Comparison of ENCODE assay signal across 10 mouse cellular contexts in genomic region chr11:72155186-72155980, GRCm38 (mm10). TPM values are rescaled to one million over a fixed set of nuclear protein-coding genes. Genes with fewer than 3 reads are reported as not detected.
DNase-seq lines count a peak whose midpoint lies in the region; ATAC-seq and TF ChIP-seq lines count a peak whose summit lies in the region.
"Had no signal": no experiment of that assay in that cellular context is flagged by ENCODE, and none has a peak within 500 bp of the region (broad histone marks: within the 10 kb centered on the region; RNA-seq: fewer than 3 reads in every experiment).

No protein-coding gene starts in this region.

- ATAC-seq in lung, postnatal 0 days: no peak
- no peak for ATAC-seq in hindbrain, embryonic 16.5 days
- no peak for ATAC-seq in midbrain, embryonic 12.5 days (ENCODE audit: low FRiP score, low read depth)
- ATAC-seq in liver, embryonic 12.5 days: no peak
- no peak for ATAC-seq in erythroid progenitor cell, adult 5-6 weeks (replicated peaks; ENCODE audit: low FRiP score, poor library complexity, severe bottlenecking)
- ATAC-seq: Patski had no signal

- no peak overlapping the region for H3K4me3 ChIP-seq in lung, postnatal 0 days (ENCODE audit: low read depth, low read length)
- no peak overlapping the region for H3K4me3 ChIP-seq in hindbrain, embryonic 16.5 days (ENCODE audit: low read length)
- H3K4me3 ChIP-seq in midbrain, embryonic 12.5 days: no peak overlapping the region
- H3K4me3 ChIP-seq in liver, embryonic 12.5 days: no peak overlapping the region

- no peak overlapping the region for H3K9ac ChIP-seq in lung, postnatal 0 days (replicated peaks; ENCODE audit: low read depth)
- H3K9ac ChIP-seq in hindbrain, embryonic 16.5 days (ENCODE audit: low read depth, low read length): 0 out of 2 replicates have a peak overlapping the region, but pooled peaks have one; percentile 19
- H3K9ac ChIP-seq in midbrain, embryonic 12.5 days (replicated peaks): no peak overlapping the region
- no peak overlapping the region for H3K9ac ChIP-seq in liver, embryonic 12.5 days

- no peaks in the 10 kb centered on the region; the same call in 1 of the 2 replicates for H3K4me1 ChIP-seq in lung, postnatal 0 days (ENCODE audit: insufficient read depth, low read depth, low read length)
- H3K4me1 ChIP-seq in hindbrain, embryonic 16.5 days (ENCODE audit: control insufficient read depth, insufficient read depth, low read depth, low read length): peaks cover 6% of the 10 kb centered on the region; the same call in 1 of the 2 replicates
- peaks cover 10% of the 10 kb centered on the region for H3K4me1 ChIP-seq in midbrain, embryonic 12.5 days
- no peaks in the 10 kb centered on the region for H3K4me1 ChIP-seq in liver, embryonic 12.5 days

- no peak overlapping the region for H3K4me2 ChIP-seq in lung, postnatal 0 days (replicated peaks; ENCODE audit: low read depth, low read length)
- no peak overlapping the region for H3K4me2 ChIP-seq in hindbrain, embryonic 16.5 days (ENCODE audit: low read length)
- no peak overlapping the region for H3K4me2 ChIP-seq in midbrain, embryonic 12.5 days (replicated peaks)
- H3K4me2 ChIP-seq in liver, embryonic 12.5 days: no peak overlapping the region

- H3K27ac ChIP-seq in lung, postnatal 0 days (ENCODE audit: low read length): no peak overlapping the region
- H3K27ac ChIP-seq in hindbrain, embryonic 16.5 days (ENCODE audit: low read depth, low read length): peak overlapping the region; percentile 44; the same call in 1 of the 2 replicates
- H3K27ac ChIP-seq in midbrain, embryonic 12.5 days (replicated peaks): peak overlapping the region; percentile 70
- H3K27ac ChIP-seq in liver, embryonic 12.5 days: no peak overlapping the region

- no peaks in the 10 kb centered on the region for H3K27me3 ChIP-seq in lung, postnatal 0 days (replicated peaks; ENCODE audit: insufficient read depth, low read length)
- H3K27me3 ChIP-seq in hindbrain, embryonic 16.5 days (replicated peaks; ENCODE audit: control insufficient read depth, insufficient read depth, low read length): no peaks in the 10 kb centered on the region
- H3K27me3 ChIP-seq in midbrain, embryonic 12.5 days: no peaks in the 10 kb centered on the region
- H3K27me3 ChIP-seq in liver, embryonic 12.5 days (replicated peaks): no peaks in the 10 kb centered on the region
- H3K27me3 ChIP-seq: Patski had no signal

- H3K9me3 ChIP-seq in lung, postnatal 0 days (ENCODE audit: low read length): no peaks in the 10 kb centered on the region
- H3K9me3 ChIP-seq in hindbrain, embryonic 16.5 days (ENCODE audit: control insufficient read depth, low read length): no peaks in the 10 kb centered on the region
- H3K9me3 ChIP-seq in midbrain, embryonic 12.5 days: no peaks in the 10 kb centered on the region
- H3K9me3 ChIP-seq in liver, embryonic 12.5 days (replicated peaks): no peaks in the 10 kb centered on the region

- peak; percentile 35 for TF ChIP-seq CTCF in lung, postnatal 0 days (IDR thresholded peaks at IDR 0.05)

- H3K36me3 ChIP-seq in lung, postnatal 0 days (ENCODE audit: insufficient read depth, low read length): peaks cover 4% of the 10 kb centered on the region; the same call in 1 of the 2 replicates
- H3K36me3 ChIP-seq in hindbrain, embryonic 16.5 days (ENCODE audit: control insufficient read depth, insufficient read depth, low read length): peaks cover 10% of the 10 kb centered on the region
- peaks cover 64% of the 10 kb centered on the region for H3K36me3 ChIP-seq in midbrain, embryonic 12.5 days
- H3K36me3 ChIP-seq in liver, embryonic 12.5 days: peaks cover 47% of the 10 kb centered on the region

- no peak for DNase-seq in lung, postnatal 0 days (ENCODE audit: low spot score)
- no peak for DNase-seq in lung, postnatal 36 days
- DNase-seq in urinary bladder, postnatal 14 days (ENCODE audit: low spot score): no peak
- DNase-seq: cerebellum, adult 11-12 months; lung, postnatal 4 days had no signal

- no peak for TF ChIP-seq EP300 in lung, postnatal 0 days (IDR thresholded peaks at IDR 0.05)

- 76% methylated on average over 11 of the region's 11 CpGs for WGBS in lung, postnatal 0 days
- 51% methylated on average over 11 of the region's 11 CpGs for WGBS in hindbrain, embryonic 16.5 days
- WGBS in midbrain, embryonic 12.5 days: 66% methylated on average over 11 of the region's 11 CpGs
- 80% methylated on average over 11 of the region's 11 CpGs for WGBS in liver, embryonic 12.5 days (ENCODE audit: insufficient replicate concordance)

RNA-seq across cellular contexts. Expression of gene Pitpnm3, which starts 19.8 kb away (rescaled TPM):
- polyA plus RNA-seq in lung, postnatal 0 days (2015; fragmentation: Nextera tagmentation; extraction: Ambion mirVana): 8.3 and 8.5 TPM in 2 replicates
- polyA plus RNA-seq in hindbrain, embryonic 16.5 days (2015; fragmentation: Nextera tagmentation; extraction: Ambion mirVana): 5.5 and 5.8 TPM in 2 replicates
- 1.2 and 1.5 TPM in 2 replicates for polyA plus RNA-seq in midbrain, embryonic 12.5 days (2016; fragmentation: Nextera tagmentation; extraction: Ambion mirVana)
- 0.18 and 0.19 TPM in 2 replicates for polyA plus RNA-seq in liver, embryonic 12.5 days (2016; fragmentation: Nextera tagmentation; extraction: Ambion mirVana)
- not detected in 2 replicates for total RNA-seq in erythroid progenitor cell, adult 5-6 weeks (2015; ENCODE audit: low replicate concordance)
- total RNA-seq in erythroid progenitor cell, adult 5-6 weeks (2017; ENCODE audit: low replicate concordance): not detected in 2 replicates

RNA-seq across cellular contexts. Expression of gene Gm43951, which starts 51.3 kb away (rescaled TPM):
- 0.06 TPM in 1 of 2 replicates, not detected in the other for polyA plus RNA-seq in lung, postnatal 0 days (2015; fragmentation: Nextera tagmentation; extraction: Ambion mirVana)
- polyA plus RNA-seq in hindbrain, embryonic 16.5 days (2015; fragmentation: Nextera tagmentation; extraction: Ambion mirVana): 1.3 and 1.4 TPM in 2 replicates
- polyA plus RNA-seq in midbrain, embryonic 12.5 days (2016; fragmentation: Nextera tagmentation; extraction: Ambion mirVana): 0.85 and 0.97 TPM in 2 replicates
- polyA plus RNA-seq in liver, embryonic 12.5 days (2016; fragmentation: Nextera tagmentation; extraction: Ambion mirVana): 0.05 and 0.07 TPM in 2 replicates
- total RNA-seq in erythroid progenitor cell, adult 5-6 weeks (2015; ENCODE audit: low replicate concordance): not detected in 2 replicates
- 1.0 TPM in 1 of 2 replicates, not detected in the other for total RNA-seq in erythroid progenitor cell, adult 5-6 weeks (2017; ENCODE audit: low replicate concordance)

RNA-seq across cellular contexts. Expression of gene 4933427D14Rik, which starts 51.9 kb away (rescaled TPM):
- polyA plus RNA-seq in lung, postnatal 0 days (2015; fragmentation: Nextera tagmentation; extraction: Ambion mirVana): 9.2 and 11.5 TPM in 2 replicates
- 13.3 and 14.1 TPM in 2 replicates for polyA plus RNA-seq in hindbrain, embryonic 16.5 days (2015; fragmentation: Nextera tagmentation; extraction: Ambion mirVana)
- 29.2 and 30.1 TPM in 2 replicates for polyA plus RNA-seq in midbrain, embryonic 12.5 days (2016; fragmentation: Nextera tagmentation; extraction: Ambion mirVana)
- 5.3 and 7.6 TPM in 2 replicates for polyA plus RNA-seq in liver, embryonic 12.5 days (2016; fragmentation: Nextera tagmentation; extraction: Ambion mirVana)
- 13.0 and 15.9 TPM in 2 replicates for total RNA-seq in erythroid progenitor cell, adult 5-6 weeks (2015; ENCODE audit: low replicate concordance)
- total RNA-seq in erythroid progenitor cell, adult 5-6 weeks (2017; ENCODE audit: low replicate concordance): 8.1 and 21.0 TPM in 2 replicates

RNA-seq across cellular contexts. Expression of gene Txndc17, which starts 52.0 kb away (rescaled TPM):
- 156 and 166 TPM in 2 replicates for polyA plus RNA-seq in lung, postnatal 0 days (2015; fragmentation: Nextera tagmentation; extraction: Ambion mirVana)
- 158 and 167 TPM in 2 replicates for polyA plus RNA-seq in hindbrain, embryonic 16.5 days (2015; fragmentation: Nextera tagmentation; extraction: Ambion mirVana)
- polyA plus RNA-seq in midbrain, embryonic 12.5 days (2016; fragmentation: Nextera tagmentation; extraction: Ambion mirVana): 154 and 162 TPM in 2 replicates
- 95.4 and 96.6 TPM in 2 replicates for polyA plus RNA-seq in liver, embryonic 12.5 days (2016; fragmentation: Nextera tagmentation; extraction: Ambion mirVana)
- total RNA-seq in erythroid progenitor cell, adult 5-6 weeks (2015; ENCODE audit: low replicate concordance): 31.4 and 37.8 TPM in 2 replicates
- 5.0 and 10.8 TPM in 2 replicates for total RNA-seq in erythroid progenitor cell, adult 5-6 weeks (2017; ENCODE audit: low replicate concordance)

Comparison
In these comparisons a context has a peak if more than half of its experiments do, and no peak if none do; other contexts are left out.
1. H3K27ac ChIP-seq: peak in hindbrain, embryonic 16.5 days (single experiment) and midbrain, embryonic 12.5 days (single experiment); none in lung, postnatal 0 days (single experiment) and liver, embryonic 12.5 days (single experiment).